In the genomic region with DNA sequence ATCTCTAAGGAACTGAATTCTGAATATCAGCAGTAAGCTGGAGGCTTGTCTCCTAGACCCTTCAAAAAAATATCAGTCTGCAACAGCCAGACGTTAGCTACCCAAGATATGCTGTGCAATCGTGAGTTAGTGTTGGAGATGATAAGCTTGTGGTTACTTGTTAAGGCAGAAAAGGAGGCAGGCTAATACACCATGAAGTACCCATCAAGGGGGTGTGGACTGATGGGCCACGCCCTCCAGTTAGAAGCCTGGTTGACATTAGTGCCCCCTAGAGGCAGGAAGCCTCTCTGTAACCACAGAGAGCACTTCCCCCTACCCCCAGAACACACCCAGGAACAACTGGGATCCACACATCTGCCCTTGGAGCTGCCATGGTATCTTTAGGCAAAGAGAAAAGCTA, we compare ENCODE assay signal across 12 mouse cellular contexts. TPM values are rescaled to one million over a fixed set of nuclear protein-coding genes. Genes with fewer than 3 reads are reported as not detected.
DNase-seq lines count a peak whose midpoint lies in the region; ATAC-seq and TF ChIP-seq lines count a peak whose summit lies in the region.
"Had no signal": no experiment of that assay in that cellular context is flagged by ENCODE, and none has a peak within 500 bp of the region (broad histone marks: within the 10 kb centered on the region; RNA-seq: fewer than 3 reads in every experiment).

No protein-coding gene starts in this region.

- no peak overlapping the region for H3K4me3 ChIP-seq in gastrocnemius, adult 2 months
- H3K4me3 ChIP-seq in stomach, embryonic 15.5 days (replicated peaks) = no peak overlapping the region
- no peak overlapping the region for H3K4me3 ChIP-seq in hindbrain, embryonic 16.5 days (ENCODE audit: low read length)
- H3K4me3 ChIP-seq: embryonic facial prominence, embryonic 15.5 days; hindbrain, embryonic 12.5 days; limb, embryonic 12.5 days had no signal

- no peak overlapping the region for H3K9ac ChIP-seq in stomach, embryonic 15.5 days
- no peak overlapping the region for H3K9ac ChIP-seq in hindbrain, embryonic 16.5 days (ENCODE audit: low read depth, low read length)
- H3K9ac ChIP-seq: embryonic facial prominence, embryonic 15.5 days; hindbrain, embryonic 12.5 days; limb, embryonic 12.5 days had no signal

- intact Hi-C loops in gastrocnemius, adult 2 months (cut with DNase I) = no loop called here
- intact Hi-C loops in gastrocnemius, postnatal 36 days (cut with DNase I) = loop anchor here (5.0 kb wide), 2 partner anchors 85 to 275 kb away; no protein-coding TSS in a partner anchor

- no peak overlapping the region for H3K4me2 ChIP-seq in stomach, embryonic 15.5 days
- no peak overlapping the region for H3K4me2 ChIP-seq in hindbrain, embryonic 16.5 days (ENCODE audit: low read length)
- H3K4me2 ChIP-seq: embryonic facial prominence, embryonic 15.5 days; hindbrain, embryonic 12.5 days; limb, embryonic 12.5 days had no signal

- WGBS in stomach, embryonic 15.5 days = 47% methylated on average over 3 of the region's 3 CpGs
- WGBS in hindbrain, embryonic 16.5 days = 51% methylated on average over 3 of the region's 3 CpGs

- H3K4me1 ChIP-seq in stomach, embryonic 15.5 days = peaks cover 19% of the 10 kb centered on the region
- H3K4me1 ChIP-seq in hindbrain, embryonic 16.5 days (ENCODE audit: control insufficient read depth, insufficient read depth, low read depth, low read length) = peaks cover 25% of the 10 kb centered on the region

- no peak overlapping the region for H3K27ac ChIP-seq in gastrocnemius, adult 2 months
- H3K27ac ChIP-seq in stomach, embryonic 15.5 days = no peak overlapping the region
- H3K27ac ChIP-seq in hindbrain, embryonic 16.5 days (ENCODE audit: low read depth, low read length) = no peak overlapping the region
- H3K27ac ChIP-seq: embryonic facial prominence, embryonic 15.5 days; hindbrain, embryonic 12.5 days; limb, embryonic 12.5 days had no signal

- H3K27me3 ChIP-seq in stomach, embryonic 15.5 days (replicated peaks) = no peaks in the 10 kb centered on the region
- no peaks in the 10 kb centered on the region for H3K27me3 ChIP-seq in hindbrain, embryonic 16.5 days (replicated peaks; ENCODE audit: control insufficient read depth, insufficient read depth, low read length)
- H3K27me3 ChIP-seq: embryonic facial prominence, embryonic 15.5 days; hindbrain, embryonic 12.5 days; limb, embryonic 12.5 days had no signal

- no peaks in the 10 kb centered on the region for H3K9me3 ChIP-seq in stomach, embryonic 15.5 days
- no peaks in the 10 kb centered on the region for H3K9me3 ChIP-seq in hindbrain, embryonic 16.5 days (ENCODE audit: control insufficient read depth, low read length)
- H3K9me3 ChIP-seq: embryonic facial prominence, embryonic 15.5 days; hindbrain, embryonic 12.5 days had no signal

- peak; percentile 45 for DNase-seq in gastrocnemius, adult 2 months
- DNase-seq in gastrocnemius, postnatal 36 days = no peak
- peak; percentile 11 for DNase-seq in thymus, postnatal 14 days
- no peak for DNase-seq in thymus, postnatal 4 days
- DNase-seq in induced T-regulatory cell, adult 2 months (ENCODE audit: low read depth) = peak; percentile 4
- DNase-seq in layer of hippocampus, adult 8-10 months (ENCODE audit: low spot score in 2 of 2) = no peak
- DNase-seq: thymus, adult 18-20 months had no signal

- TF ChIP-seq CTCF in gastrocnemius, adult 2 months (IDR thresholded peaks at IDR 0.05) = peak; percentile 63

- ATAC-seq in stomach, embryonic 15.5 days (ENCODE audit: insufficient read depth, low FRiP score, low read depth) = peak; percentile 72; the same call in 1 of the 2 replicates
- no peak for ATAC-seq in hindbrain, embryonic 16.5 days

- no peaks in the 10 kb centered on the region for H3K36me3 ChIP-seq in stomach, embryonic 15.5 days
- H3K36me3 ChIP-seq in hindbrain, embryonic 16.5 days (ENCODE audit: control insufficient read depth, insufficient read depth, low read length) = no peaks in the 10 kb centered on the region
- H3K36me3 ChIP-seq: embryonic facial prominence, embryonic 15.5 days; hindbrain, embryonic 12.5 days; limb, embryonic 12.5 days had no signal

RNA-seq across cellular contexts. Expression of gene Gsg1l, which starts 39.9 kb away (rescaled TPM):
- total RNA-seq in gastrocnemius, adult 2 months (2021) = not detected
- not detected for total RNA-seq in gastrocnemius, postnatal 36 days (2021)
- 0.69 and 0.95 TPM in 2 replicates for polyA plus RNA-seq in stomach, embryonic 15.5 days (2015; fragmentation: Nextera tagmentation; extraction: Ambion mirVana)
- 10 to 100 TPM; 18.4 to 28.8 (median 21.1) TPM for total RNA-seq in layer of hippocampus, adult 8-10 months (2022)
- polyA plus RNA-seq in hindbrain, embryonic 16.5 days (2015; fragmentation: Nextera tagmentation; extraction: Ambion mirVana) = 16.9 and 20.3 TPM in 2 replicates

Comparison
In these comparisons a context has a peak if more than half of its experiments do, and no peak if none do; other contexts are left out.
1. DNase-seq: peak in gastrocnemius, adult 2 months (single experiment), thymus, postnatal 14 days (single experiment) and induced T-regulatory cell, adult 2 months (single experiment); none in gastrocnemius, postnatal 36 days (0 of 2), thymus, postnatal 4 days (single experiment) and layer of hippocampus, adult 8-10 months (0 of 2).
2. RNA of gene Gsg1l, which starts 39.9 kb away (total RNA-seq): 18.4 to 28.8 TPM in layer of hippocampus, adult 8-10 months; not detected in gastrocnemius, postnatal 36 days and not detected in gastrocnemius, adult 2 months; every median in the first group is over 10 times any median in the second.